Mouse (Mus musculus) layer of hippocampus, adult 9-11 months (tissue): ENCODE measurements at regions not wholly inside any gene's neighbourhood (a gene's known extent, or its start where the extent isn't known, plus 50 kb on each side); places are given as distances from the start of the nearest gene placed in this dataset.

Source experiments
- DNase-seq: peaks from one replicate; pipeline ENCODE4 v3.0.0; 2022

DNA sequence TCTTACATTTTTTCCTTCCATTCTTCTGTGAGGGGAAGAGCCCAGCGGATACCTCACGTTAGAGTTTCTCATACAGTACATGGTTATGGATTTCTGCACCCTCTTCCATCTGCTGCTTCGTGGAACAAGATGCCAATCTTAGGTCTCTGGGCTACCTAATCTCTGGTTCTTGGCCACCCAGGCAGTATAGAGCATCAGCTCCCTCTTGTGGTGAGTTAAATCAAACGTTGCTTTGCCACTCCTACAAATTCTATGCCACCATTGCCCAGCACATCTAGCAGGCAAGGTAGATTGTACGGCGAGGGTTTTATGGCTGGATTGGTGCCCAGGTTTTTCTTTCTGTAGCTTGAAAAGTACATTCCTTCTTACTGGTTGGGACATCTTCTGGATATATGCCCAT lies 889.7 kb upstream of the Slc10a2 start:
- no peak for DNase-seq

DNA sequence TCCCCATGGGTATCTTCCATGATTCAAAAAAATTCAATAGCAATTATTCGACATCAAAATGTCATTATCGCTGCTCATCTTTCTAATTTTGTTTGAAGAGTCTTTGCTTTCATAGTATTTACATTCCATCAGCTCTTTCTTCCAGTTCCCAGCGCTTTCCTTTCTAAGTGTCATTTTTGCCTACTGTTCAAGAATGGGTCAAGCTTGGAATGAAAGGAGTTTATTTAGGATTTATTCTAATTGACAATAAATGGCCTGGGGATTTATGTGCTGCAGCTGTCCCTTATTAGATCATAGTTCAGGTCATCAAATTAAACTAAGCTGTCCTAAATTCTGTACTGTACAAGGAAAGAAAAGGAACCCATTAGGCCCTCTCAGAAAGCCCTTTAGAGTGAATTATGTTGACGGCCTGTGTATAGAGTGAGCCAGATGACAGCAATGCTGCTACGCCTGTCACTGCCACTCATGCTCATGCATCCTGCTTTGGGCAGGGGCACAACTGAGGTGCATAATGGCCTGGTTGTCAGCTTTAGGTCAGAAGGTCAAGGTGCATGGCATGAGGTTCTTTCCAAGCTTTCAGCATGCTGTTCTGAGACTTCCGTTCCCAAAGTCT lies 860.4 kb upstream of the Slc10a2 start:
- DNase-seq: no peak

DNA sequence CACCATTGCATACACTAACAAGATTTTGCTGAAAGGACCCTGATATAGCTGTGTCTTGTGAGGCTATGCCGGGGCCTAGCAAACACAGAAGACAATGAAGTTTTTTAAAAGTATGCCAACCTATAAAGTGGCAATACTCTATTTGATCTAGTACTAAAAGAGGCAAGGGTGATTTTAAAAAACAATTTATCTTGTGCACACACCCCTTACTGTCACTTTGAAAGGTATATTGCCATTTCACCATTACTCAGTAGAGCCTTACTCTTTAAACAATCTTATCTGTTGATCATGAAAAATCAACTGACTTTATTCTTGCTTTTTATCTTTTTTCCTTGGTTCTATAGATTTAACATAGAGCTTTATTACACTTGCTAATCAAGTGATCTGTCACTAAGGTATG lies 859.1 kb upstream of the Slc10a2 start:
- DNase-seq: no peak

DNA sequence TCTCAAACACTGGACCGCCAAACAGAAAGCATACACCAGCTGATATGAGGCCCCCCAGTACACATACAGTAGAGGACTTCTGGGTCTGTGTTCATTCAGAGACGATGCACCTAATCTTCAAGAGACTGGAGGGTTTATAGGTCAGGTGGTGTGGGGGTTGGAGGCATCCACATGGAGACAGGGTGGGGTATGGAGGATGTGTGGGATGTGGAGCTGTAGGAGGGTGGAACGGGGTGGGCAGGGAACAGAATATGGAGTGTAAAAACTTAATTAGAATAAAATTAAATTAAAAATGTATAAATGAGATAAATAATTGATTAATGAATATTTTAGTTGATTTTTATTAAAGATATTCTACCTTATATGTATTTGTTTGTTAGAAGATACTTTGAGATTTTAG lies 832.9 kb upstream of the Slc10a2 start:
- no peak for DNase-seq

DNA sequence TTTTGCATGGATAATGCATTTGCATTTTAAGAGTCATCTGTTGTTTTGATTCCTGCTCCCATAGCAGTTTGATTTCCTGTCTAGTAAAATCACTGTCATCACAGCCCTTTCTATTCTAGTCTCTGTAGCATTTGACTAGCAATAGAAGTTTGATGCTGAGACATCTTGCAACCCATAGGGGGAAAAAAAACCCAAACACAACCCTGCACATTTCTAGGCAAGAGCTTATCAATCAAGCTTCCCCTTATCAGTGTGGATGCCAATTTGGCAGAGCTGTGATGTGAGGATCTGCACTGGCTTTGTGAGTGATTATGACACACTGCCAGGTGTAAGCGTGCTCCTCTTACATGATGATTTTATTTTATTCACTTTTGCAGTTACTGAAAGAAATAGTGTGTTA lies 813.0 kb upstream of the Slc10a2 start:
- peak; percentile 31 for DNase-seq
